Mouse (Mus musculus) bone marrow, adult 2 months (tissue): ENCODE measurements around the gene Ccdc185.

Experiments
- CTCF ChIP-seq: fragments of 200-500 bp; IDR thresholded peaks from 2 replicates; pipeline ENCODE4 v1.5.1; 2011; ENCODE audit warnings: low read length, control low read depth; ENCODE audit not compliant: control insufficient read depth, insufficient read depth
- POLR2A ChIP-seq: fragments of 200-500 bp; IDR thresholded peaks from 2 replicates; pipeline ENCODE4 v1.6.1; 2011; ENCODE audit warnings: low read depth, mild to moderate bottlenecking, control low read depth, low read length, borderline replicate concordance; ENCODE audit not compliant: control insufficient read depth

GRCm38 (mm10) chr1:182732695-182733094 lies 16.3 kb downstream of the Ccdc185 start:
- TF ChIP-seq POLR2A, result no peak
- TF ChIP-seq CTCF, result no peak
